Mouse (Mus musculus) adipocyte (in vitro differentiated cells): ENCODE measurements around the gene Tmem106b.

Experiments
- DNase-seq: peaks from one replicate; pipeline ENCODE4 v3.0.0-alpha.2; 2016; ENCODE audit warnings: low spot score

Gene Tmem106b

GRCm38 (mm10) chr6:13069302-13070146 is at the start of gene Tmem106b:
Tmem106b (plus strand) TSS chr6:13069759.
- peak; percentile 99 for DNase-seq

GRCm38 (mm10) chr6:13021245-13022100 is 48.1 kb upstream of the Tmem106b start:
- peak; percentile 19 for DNase-seq

GRCm38 (mm10) chr6:13030558-13030957 is 39.0 kb upstream of the Tmem106b start:
- DNase-seq = no peak

GRCm38 (mm10) chr6:13030961-13031360 is 38.6 kb upstream of the Tmem106b start:
- DNase-seq = peak; percentile 82

- peak; percentile 75 for DNase-seq
Measured at GRCm38 (mm10) chr6:13052408-13053200, 17.0 kb upstream of the Tmem106b start.

GRCm38 (mm10) chr6:13061276-13062039 is 8.1 kb upstream of the Tmem106b start:
- DNase-seq = no peak

- no peak for DNase-seq
Measured at GRCm38 (mm10) chr6:13062063-13062462, 7.5 kb upstream of the Tmem106b start.

- DNase-seq = no peak
Measured at GRCm38 (mm10) chr6:13062691-13063255, 6.8 kb upstream of the Tmem106b start.

GRCm38 (mm10) chr6:13070147-13070425 is 527 bp downstream of the Tmem106b start:
- no peak for DNase-seq

- no peak for DNase-seq
Measured at GRCm38 (mm10) chr6:13070485-13070884, 926 bp downstream of the Tmem106b start.

GRCm38 (mm10) chr6:13073036-13073435 is 3.5 kb downstream of the Tmem106b start:
- DNase-seq = no peak

- no peak for DNase-seq
Measured at GRCm38 (mm10) chr6:13073876-13074275, 4.3 kb downstream of the Tmem106b start.

GRCm38 (mm10) chr6:13082881-13083280 is 13.3 kb downstream of the Tmem106b start:
- no peak for DNase-seq

- no peak for DNase-seq
Measured at GRCm38 (mm10) chr6:13096656-13097435, 27.3 kb downstream of the Tmem106b start.

GRCm38 (mm10) chr6:13100137-13100536 is 30.6 kb downstream of the Tmem106b start:
- no peak for DNase-seq

- DNase-seq = no peak
Measured at GRCm38 (mm10) chr6:13108662-13109061, 39.1 kb downstream of the Tmem106b start.

- no peak for DNase-seq
Measured at GRCm38 (mm10) chr6:13137255-13137654, 67.7 kb downstream of the Tmem106b start.
